Mouse (Mus musculus) cortical plate, adult 2 months (tissue): ENCODE measurements around the gene Olfr551.

Source experiments
- CTCF ChIP-seq: fragments of 200-500 bp; IDR thresholded peaks from 2 replicates; pipeline ENCODE4 v1.5.1; 2011; ENCODE audit warnings: mild to moderate bottlenecking, control low read depth, low read length; ENCODE audit not compliant: insufficient read depth; ENCODE audit errors: extremely low read depth
- POLR2A ChIP-seq: fragments of 200-500 bp; IDR thresholded peaks from 2 replicates; pipeline ENCODE4 v1.6.1; 2011; ENCODE audit warnings: mild to moderate bottlenecking, low read length, control low read depth; ENCODE audit not compliant: insufficient read depth; ENCODE audit errors: extremely low read depth

DNA sequence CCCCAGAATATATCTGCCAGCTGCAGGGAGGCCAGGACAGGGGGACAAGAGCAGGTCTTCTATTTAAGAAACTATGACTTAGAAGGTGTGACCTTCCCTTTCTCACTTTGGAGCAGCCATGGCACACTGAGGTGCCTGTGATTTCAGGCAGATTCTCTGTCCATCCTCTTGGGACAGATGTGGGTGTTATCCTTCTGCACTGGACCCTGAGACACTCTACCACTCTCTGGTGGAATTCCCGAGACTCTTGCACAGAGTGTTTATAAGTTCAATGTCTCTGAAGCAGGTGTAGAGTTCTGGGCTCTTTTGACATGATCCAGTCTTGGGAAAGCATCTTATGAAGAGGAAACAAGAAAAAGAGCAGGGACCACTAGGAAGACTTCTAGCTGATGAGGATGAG is 46.4 kb upstream of the Olfr551 start, which contains the start of gene Olfr554:
- TF ChIP-seq CTCF, result no peak
- TF ChIP-seq POLR2A, result no peak
